Mouse (Mus musculus): Measurements from ENCODE around the gene Sesn3.

The Sesn3 gene

DNA sequence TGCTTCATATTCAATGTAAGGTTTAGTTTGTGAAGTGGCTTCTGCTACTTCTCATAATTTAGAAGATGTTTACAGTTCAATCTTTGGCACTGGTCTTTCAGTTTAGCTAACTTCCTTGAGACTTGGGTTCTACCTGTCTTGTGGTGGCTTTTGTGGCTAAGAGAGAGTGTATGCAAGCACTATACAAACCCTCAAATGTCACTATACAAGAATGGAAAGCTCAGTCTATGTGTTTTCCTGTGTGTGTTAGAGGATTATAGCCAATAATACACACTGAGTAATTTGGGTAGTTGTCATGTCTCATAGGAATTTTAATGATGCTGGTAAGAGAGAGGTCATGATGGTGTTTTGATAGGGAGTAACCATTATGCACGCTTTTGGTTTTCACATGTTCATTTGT lies 5.8 kb downstream of the Sesn3 start:
- in situ Hi-C loops (cut with MboI) = no loop called here

DNA sequence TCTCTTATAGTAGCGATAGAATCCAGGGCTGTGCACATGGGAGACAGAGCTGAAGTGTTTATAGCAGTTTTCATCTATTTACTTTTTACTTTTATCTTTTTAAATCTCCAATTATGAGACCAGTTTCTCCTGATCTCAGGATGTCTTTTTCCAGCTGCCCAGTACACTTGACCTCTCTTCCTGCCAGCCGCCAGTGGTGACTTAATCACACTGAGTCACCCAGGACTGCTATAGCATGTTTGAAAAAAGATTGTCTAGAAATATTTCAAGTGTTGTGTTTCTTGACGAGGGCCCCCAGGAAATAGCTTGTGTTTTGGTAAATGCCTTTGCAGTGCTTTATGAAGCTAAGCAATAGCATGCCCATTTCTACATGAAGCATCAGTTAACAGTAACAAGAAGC lies 10.2 kb downstream of the Sesn3 start:
- in situ Hi-C loops (cut with MboI) = no loop called here

DNA sequence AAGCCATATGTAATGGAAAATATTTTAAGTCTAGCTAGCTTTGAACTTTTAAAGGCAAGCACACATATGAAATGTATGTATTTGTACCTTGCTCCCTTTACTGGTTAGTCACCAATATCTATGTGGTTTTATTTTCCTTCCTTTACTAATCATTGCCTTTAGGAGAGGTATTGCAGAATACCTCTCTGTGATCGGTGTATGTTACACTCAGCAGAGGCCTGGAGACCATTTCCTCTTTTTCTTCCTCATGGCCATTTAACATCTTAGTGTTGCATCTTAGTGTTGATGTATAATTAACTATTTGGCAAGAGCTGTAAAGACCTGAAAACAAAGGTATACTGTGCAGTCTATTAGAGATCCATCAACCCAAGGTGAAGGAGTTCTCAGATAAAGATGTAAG lies 12.4 kb downstream of the Sesn3 start:
- in situ Hi-C loops (cut with MboI) = no loop called here

DNA sequence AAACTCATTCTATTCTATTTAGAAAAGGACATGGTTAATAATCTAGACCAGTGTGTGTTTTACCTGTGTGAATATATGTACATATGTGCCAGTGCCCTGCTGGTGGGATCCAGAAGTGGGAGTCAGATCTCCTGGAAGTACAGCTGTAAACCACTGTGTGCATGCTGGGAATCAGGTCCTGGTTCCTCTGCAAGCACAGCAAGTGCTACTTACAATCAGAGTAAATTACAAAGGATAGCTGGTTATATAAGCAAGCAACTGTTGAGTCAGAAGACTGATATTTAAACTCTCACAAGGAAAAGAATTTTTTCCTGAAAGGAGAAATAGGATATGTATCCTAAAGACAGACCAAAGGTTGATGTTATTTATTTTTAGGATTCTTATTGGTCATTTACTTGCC lies 13.6 kb downstream of the Sesn3 start:
- in situ Hi-C loops (cut with MboI) = no loop called here

DNA sequence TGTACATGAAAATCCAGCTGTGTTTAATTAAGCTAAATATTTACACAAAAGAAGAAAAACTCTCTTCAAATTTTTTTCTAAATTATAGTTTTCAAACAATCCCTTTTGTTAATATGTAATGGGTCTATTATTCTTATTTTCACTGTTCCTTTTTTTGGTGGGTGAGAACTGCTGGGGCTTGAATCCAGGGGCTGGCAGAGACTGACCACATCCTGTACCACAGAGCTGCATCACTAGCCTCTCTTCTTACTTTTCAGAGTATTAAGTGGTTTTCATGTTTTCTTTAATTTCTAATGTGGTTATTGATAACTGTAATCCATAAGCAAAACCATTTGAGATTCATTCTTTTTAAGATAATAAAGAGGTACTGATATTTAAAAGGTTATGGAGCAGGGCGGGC lies 19.0 kb downstream of the Sesn3 start:
- in situ Hi-C loops (cut with MboI) = no loop called here

DNA sequence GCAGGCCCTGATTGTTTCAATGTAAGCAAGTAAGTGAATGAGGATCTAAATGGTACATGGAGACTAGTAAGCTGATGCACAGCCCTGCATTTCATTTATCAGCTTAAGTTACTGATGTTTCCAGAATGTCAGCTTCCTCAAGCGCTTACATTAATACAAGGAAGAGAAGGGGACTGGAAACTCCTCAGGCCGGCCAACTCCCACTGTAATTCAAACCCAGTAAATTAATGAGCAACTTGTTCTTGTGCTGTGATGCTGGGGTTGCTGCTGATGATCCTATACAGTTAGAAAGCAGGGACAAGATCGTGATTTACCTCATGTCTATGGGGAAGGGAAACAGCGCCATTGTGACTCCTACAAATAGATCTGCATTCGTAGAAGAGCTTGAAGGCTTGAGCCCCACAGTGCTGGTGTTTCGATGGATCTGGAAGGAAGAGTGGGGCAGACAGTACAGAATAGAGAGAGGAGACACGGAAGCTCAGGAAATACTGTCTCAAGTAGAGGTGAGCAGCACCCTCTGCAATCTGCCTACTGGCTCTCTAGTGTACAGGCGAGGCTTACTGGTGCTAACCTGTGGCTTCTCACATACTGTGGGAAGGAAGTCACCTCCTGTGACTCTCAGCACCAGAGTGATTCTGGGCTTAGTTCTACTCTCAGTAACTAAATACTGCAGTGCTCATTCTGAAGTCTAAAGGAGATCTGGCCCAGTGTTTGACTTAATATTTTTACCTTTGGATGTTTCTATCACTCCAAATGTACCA lies 21.0 kb downstream of the Sesn3 start:
- in situ Hi-C loops (cut with MboI) = no loop called here

DNA sequence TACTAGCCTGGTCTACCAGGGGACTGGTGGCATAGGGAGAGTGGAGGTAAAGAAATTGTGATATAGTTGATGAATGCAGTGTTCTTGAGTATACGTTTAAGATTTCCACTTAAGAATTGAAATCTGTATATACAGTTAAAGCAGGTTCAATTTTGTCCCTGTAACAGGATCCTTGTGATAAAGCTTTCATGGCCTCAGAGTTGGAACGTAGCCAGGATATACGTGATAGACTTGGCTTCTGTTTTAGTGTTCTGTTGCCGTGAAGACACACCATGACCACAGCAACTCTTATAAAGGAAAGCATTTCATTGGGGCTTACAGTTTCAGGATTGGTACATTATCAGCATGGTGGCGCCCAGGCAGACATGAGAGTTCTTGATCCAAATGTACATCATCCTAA lies 22.3 kb downstream of the Sesn3 start:
- in situ Hi-C loops (cut with MboI) = no loop called here

DNA sequence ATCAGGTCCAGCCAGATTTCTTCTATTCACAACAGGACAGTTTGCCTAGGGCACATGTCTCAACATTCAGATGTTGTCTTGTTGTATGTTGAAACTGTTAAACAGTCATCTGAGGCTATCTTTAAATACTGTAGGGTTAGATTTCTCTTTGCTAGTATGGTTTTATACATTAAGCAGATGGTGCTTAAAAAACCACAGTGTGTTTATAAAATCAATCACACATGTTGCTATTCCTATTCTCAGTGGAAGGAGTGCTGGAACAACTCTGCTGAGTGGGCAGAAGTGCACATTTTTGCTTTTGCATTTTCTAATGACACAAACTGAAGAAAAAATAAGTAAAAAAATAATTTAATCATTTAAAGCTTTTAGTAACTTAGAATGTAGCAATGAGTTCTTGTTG lies 25.0 kb downstream of the Sesn3 start:
- in situ Hi-C loops (cut with MboI) = no loop called here

DNA sequence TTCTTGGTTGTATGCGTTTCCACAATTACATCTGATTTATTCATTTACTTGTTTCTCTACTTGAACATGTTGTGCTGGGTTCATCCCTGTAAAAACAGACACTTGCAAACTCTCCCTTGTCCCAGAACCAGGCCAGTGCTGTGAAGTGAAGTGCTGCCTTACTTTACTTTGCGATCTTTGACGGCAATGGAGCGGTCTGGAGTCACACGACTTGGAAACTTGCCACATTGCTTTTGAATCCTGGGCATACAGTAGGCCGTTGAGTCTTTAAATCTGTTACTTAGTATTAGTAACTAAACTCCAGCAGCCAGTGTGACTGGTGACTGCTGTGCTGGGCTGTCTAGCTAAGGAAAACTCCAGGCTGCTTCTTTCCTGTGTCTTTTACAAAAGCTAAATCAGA lies 25.9 kb downstream of the Sesn3 start:
- in situ Hi-C loops (cut with MboI) = no loop called here

DNA sequence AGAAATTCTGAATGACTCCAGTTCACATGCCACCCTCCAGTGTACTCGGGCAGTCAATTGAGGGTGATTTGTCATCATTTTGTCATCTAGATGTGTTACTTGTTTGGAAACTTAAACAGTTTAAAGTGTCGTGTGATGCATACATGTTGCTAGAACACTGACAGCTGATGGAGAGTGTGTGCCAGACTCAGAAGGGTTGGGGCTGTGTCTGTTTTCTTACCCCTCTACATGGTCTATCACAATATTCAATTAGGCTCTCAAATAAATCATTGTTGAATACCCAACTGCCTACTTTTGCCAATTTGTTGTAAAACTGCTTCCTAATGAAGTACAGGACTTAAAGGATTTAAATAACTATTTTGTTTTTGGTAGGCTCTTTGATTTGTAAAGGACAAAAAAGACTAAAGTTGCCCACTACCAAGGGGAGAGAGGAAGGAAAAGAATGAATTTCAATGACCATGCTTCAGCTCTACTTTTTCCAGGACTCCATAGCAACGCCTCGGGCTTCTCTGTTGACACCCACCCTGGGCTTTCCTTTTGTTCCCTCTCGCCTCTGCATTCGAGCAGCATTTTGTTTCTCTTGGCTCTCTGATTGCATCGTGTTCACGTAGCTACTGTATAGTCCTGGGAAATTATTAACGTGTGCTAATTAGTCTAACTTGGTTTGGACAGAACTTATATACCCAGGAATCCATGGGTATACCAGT lies 29.5 kb downstream of the Sesn3 start:
- in situ Hi-C loops (cut with MboI) = no loop called here

DNA sequence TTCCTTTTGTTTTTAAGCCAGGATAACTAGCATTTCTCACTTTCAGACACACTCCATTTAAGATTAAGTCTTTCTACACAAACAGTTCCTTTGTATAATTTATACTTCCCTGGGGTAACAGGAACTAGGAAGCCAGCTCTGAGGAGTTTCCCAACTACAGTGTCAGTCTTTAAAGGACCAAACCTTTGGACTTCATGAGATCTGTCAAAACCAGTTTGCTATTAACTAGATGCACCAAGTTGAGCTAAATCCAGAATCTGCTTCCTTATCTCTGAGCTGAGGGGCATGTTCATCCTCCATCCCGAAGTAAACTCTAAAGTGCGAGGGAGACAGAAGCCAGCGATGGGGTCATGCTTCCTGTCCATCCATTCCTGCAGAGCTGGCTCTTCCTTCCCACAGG lies 32.5 kb downstream of the Sesn3 start:
- in situ Hi-C loops (cut with MboI) = no loop called here

DNA sequence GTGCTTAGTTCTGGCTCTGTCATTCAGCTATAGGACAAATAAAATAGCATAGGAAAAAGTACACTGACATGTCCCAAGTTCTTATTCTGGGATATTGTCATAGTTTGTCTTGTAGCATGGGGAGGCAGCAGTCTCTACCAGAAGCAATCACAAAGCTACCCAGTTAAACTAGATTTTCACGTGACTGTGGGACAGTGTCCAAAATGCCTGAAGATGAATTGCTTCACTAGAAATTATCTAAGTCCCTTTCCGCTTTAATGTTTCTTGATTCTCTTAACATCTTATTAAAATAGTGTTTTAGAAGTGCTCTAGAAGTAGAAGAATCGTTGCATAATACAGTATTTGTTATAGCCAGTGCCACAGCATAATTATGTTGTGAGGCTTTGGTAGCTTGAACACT lies 39.1 kb downstream of the Sesn3 start:
- in situ Hi-C loops (cut with MboI) = no loop called here

DNA sequence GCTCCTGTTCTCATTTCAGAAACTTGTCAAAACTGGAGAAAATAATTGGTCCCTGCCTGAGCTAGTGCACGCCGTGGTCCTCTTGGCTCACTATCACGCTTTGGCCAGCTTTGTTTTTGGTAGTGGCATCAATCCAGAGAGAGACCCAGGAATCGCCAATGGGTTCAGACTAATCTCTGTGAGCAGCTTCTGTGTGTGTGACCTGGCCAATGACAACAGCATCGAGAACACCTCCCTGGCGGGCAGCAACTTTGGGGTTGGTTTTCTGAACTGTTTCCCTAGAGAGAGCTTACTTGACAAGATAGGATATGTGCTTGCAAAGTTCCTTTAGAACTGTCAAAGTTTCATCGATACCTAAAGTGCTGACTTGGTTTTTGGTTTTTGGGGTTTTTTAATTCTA lies 39.6 kb downstream of the Sesn3 start:
- in situ Hi-C loops (cut with MboI) = no loop called here

DNA sequence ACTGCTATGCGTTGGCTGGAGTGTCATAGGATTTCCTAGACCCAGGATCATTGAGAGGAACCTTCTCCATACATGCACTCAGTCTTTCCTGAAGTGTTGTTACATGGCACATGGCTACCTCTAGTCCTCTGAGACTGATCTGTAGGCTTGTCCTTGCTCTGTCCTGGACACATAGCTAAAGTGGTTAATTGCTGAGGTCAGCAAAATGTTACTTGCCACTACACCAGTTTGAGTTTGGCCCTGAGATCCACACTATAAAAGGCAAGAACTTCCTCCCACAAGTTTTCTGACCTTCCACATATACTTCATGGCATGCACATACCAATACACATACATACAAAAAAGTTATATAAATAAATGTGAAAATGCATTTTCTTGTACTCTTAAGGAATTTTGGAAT lies 41.8 kb downstream of the Sesn3 start:
- in situ Hi-C loops (cut with MboI) = no loop called here

DNA sequence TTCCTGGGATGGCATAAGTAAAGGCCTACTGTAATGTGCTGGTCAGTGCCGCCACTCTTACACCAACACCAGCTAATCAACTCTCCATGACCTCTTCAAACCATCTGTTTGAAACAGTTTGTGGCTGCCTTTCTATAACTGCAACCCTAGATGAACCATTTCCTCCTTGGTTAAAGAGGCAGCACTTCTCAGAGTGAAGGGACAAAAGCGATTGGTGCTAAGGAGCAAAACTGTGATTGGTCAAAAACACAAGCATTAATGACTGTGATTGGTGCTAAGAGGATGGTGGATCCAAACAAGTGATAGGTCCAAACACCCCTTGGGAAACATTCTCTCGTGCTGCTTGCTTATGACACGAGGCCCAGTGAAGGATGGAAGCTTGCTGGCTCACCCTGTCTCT lies 61.0 kb downstream of the Sesn3 start:
- in situ Hi-C loops (cut with MboI) = no loop called here

DNA sequence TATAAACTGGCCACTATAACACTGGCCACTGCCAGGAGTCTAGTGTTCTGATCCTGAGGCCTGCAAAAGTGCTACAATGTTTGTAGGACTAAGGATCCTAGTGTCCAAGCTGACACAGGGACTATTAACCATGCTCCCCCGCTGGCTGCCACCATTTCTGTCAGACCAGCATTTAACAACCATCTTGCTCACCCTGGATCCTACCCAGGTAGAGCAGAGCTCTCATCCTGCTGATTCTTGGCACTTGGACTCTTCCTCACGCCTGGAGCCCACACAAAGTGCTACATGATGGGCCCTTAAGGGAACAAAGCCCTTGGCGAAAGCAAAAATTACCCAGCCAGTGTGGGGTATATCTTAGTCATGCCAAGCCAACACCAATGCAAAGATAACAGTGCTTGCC lies 62.0 kb downstream of the Sesn3 start:
- in situ Hi-C loops (cut with MboI) = no loop called here

DNA sequence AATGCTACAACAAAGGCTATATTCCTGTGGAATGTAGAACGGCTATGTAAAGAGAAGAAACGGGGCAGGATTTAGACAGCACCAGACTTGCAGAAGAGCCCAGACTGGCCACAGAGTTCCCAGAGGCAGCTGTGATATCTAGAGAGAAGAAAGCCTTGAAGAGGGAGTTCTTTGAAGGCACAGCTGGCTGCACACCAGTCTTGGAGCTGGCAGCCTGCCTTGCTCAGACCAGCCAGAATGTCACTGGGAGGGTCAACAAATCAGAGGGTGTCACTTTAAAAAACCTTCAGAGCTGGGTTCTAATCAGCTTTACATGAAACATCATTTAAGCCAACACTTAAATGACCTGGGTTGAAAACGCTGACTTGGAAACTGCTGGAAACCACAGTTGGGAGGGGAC lies 63.8 kb downstream of the Sesn3 start:
- in situ Hi-C loops (cut with MboI) = no loop called here

DNA sequence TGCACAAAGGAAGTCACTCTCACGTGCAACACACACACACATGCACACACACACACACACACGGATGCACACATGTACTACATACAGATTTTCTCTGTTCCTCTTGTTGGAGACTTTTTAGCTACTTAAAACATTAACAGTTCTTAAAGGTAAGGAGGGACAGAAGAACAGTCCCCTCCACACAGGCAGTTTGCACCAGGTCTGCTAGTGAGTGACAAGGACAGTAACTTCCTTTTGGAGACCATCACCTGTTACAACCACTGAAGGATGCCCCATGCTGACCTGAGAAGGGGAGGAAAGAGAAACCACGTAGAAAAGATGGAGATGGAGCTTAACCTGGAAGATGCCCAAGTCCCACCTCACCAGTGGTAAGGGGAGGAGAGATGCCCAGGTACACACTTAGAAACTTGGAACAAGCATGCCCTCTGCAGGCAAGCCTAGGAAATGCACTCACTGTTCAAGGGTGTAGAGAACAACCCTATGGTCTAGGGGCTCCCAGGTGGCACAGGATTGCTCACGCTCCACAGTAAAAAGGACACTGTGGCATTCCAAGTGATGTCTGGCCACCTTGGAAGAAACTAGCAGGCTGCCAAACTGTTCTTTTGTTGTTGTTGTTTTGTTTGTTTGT lies 67.3 kb downstream of the Sesn3 start:
- in situ Hi-C loops (cut with MboI) = no loop called here

DNA sequence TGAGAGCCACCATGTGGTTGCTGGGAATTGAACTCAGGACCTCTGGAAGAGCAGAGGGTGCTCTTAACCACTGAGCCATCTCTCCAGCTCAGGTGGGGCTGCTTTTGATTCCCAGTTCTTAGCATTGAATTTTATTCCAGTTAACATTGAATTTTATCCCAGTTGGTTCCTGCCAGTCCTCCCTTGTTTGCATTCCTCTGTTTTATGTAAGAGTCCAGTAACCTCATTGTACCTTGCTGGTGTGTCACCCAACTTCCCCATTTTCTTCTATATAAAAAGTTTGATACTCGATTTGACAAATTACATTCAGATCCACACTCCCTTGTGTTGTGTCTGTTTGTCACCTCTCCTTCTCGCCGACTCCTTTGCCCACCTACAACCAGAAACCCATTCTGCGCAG lies 71.0 kb downstream of the Sesn3 start:
- in situ Hi-C loops (cut with MboI) = loop anchor here (5.0 kb wide), 1 partner anchor 459 kb away; no protein-coding TSS in a partner anchor

DNA sequence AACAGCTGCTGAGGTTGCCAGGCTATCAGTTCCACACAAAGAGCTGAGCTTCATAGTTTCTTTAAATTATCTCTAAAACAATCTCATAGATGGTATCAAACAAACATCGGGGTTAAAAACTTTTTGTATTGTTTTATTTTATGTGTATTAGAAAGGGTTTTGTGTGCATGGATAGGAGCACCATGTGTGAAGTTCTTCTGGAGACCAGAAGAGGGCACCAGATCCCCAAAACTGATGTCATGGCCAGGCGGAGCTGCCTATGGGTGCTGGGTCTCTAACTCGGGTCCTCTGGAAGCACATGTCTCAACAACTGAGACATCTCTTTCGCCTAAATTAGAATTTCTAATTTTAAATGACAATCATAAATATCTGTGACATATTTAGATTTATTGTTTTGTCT lies 73.5 kb downstream of the Sesn3 start:
- in situ Hi-C loops (cut with MboI) = loop anchor here (5.0 kb wide), 1 partner anchor 461 kb away; no protein-coding TSS in a partner anchor

DNA sequence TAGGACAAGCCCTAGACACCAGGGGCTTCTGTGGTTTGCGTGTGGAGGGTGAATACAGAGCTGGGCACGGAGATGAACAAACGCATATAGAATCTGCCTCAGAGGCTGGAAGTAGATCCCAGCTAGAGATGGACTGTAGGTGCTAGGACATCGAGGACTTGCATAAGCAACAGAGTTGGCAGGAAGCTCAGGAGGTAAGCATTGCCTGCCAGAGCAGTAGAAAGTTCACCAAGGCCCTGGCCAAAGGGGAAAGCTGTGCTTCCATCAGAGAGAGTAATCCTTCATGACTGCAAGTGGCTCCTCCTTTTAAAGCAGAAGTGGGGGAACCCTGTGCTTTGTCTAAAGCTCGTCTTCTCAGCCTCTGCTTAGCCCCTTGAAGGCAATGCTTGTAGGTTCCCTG lies 74.5 kb downstream of the Sesn3 start:
- in situ Hi-C loops (cut with MboI) = loop anchor here (5.0 kb wide), 1 partner anchor 462 kb away; no protein-coding TSS in a partner anchor

DNA sequence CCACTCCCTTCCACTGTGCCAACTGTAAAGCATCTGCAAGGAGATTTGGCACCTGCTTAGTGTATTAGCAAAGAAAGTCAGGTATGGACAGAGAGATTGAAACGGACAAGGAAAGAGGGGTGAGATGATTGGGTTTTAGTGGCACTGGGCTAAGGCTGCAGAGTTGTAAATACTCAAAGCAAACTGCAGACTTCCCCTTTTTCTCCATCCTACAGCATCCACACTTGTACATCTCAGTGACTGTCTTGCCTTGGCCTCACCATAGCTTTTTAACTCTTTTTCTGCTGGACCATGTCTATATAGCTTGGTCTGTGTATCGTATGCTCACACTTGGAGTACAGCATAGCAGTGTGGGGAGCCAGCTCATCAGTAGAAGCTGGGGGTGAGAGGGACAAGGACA lies 75.9 kb downstream of the Sesn3 start:
- in situ Hi-C loops (cut with MboI) = no loop called here

DNA sequence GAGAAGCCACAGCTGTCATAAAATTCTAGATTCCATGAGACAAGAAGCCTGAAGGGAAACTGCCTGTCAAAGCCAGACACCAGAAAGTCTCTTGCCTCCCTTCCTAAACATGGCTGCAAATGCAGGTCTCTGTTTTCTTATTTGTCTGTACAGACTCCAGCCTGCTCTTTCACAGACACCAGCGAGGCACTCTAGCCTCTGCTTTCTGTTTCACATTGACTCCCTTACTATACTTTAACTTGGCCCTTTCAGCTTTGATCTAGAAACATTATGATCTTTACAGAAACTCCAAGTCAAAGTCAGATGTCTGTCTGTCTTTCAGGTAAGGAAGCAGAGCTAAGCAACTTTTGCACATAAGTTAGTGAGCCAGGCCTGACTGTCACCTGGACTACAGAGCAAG lies 77.5 kb downstream of the Sesn3 start:
- in situ Hi-C loops (cut with MboI) = no loop called here
